Mouse (Mus musculus) liver, embryonic 12.5 days (tissue): ENCODE measurements around the gene Pms2. TPM values are rescaled to one million over a fixed set of nuclear protein-coding genes. Genes with fewer than 3 reads are reported as not detected.
A peak's percentile ranks its signal among the peaks of the same experiment; 100 is the strongest.

Experiments used
- ATAC-seq: fragments of 200-750 bp; cut with Nextera tagmentation; 2 replicates; pipeline ENCODE4 v1.8.0; 2017; ENCODE audit warnings: moderate number of reproducible peaks, mild to moderate bottlenecking, moderate library complexity
- H3K27ac ChIP-seq: fragments of 300-500 bp; sonication (generic); 2 replicates; pipeline ENCODE4 v1.5.1; 2016; ENCODE audit warnings: mild to moderate bottlenecking
- H3K27me3 ChIP-seq: fragments of 300-500 bp; sonication (generic); replicated peaks from 2 replicates; pipeline ENCODE4 v1.6.1; 2016; ENCODE audit warnings: mild to moderate bottlenecking, moderate library complexity
- H3K36me3 ChIP-seq: fragments of 300-500 bp; sonication (generic); 2 replicates; pipeline ENCODE4 v1.6.1; 2016; ENCODE audit warnings: mild to moderate bottlenecking, moderate library complexity
- H3K4me1 ChIP-seq: fragments of 300-500 bp; sonication (generic); 2 replicates; pipeline ENCODE4 v1.6.1; 2016
- H3K4me2 ChIP-seq: fragments of 300-500 bp; sonication (generic); 2 replicates; pipeline ENCODE4 v1.6.1; 2016; ENCODE audit warnings: mild to moderate bottlenecking, moderate library complexity
- H3K4me3 ChIP-seq: fragments of 300-500 bp; sonication (generic); 2 replicates; pipeline ENCODE4 v1.5.1; 2016; ENCODE audit warnings: mild to moderate bottlenecking, moderate library complexity
- H3K9ac ChIP-seq: fragments of 300-500 bp; sonication (generic); 2 replicates; pipeline ENCODE4 v1.6.1; 2016; ENCODE audit warnings: mild to moderate bottlenecking, moderate library complexity
- H3K9me3 ChIP-seq: fragments of 300-500 bp; sonication (generic); replicated peaks from 2 replicates; pipeline ENCODE4 v1.6.1; 2016; ENCODE audit warnings: mild to moderate bottlenecking, moderate library complexity
- WGBS: fragments of 180-500 bp; shearing (Covaris S2); methylation state at CpG from one replicate; pipeline ENCODE4 v1.1.7; 2016; ENCODE audit not compliant: insufficient replicate concordance; 5-methylcytosine and 5-hydroxymethylcytosine counted together
- polyA plus RNA-seq: library from polyadenylated mRNA; unstranded; fragments of >200 nt; fragmentation: Nextera tagmentation; extraction: Ambion mirVana; gene quantifications from 2 replicates; pipeline ENCODE4 v1.2.1, GENCODE M21; 2016

Pms2 gene
- polyA plus RNA-seq, 1 experiment from 2014 or later, result 24.8 TPM

DNA sequence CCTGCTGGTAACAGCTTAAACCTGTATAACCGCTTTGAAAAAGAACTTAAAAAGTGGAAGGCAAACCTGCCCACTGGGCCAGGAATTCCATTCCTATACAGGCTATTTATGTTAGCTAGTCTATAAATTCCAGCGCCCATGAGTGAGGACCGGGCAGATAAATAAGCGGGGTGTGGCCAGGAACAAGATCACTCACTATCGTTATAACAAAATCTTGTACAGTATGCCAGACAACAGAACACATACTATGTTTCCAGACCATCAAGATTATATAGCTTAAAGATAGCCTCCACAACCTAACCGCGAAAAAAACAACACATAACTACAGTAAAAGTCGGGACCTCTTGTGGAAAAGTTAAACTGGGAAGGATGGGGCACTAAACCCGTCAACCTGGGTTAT, 838 bp upstream of the Pms2 start:
- peak overlapping the region; percentile 84 for H3K9ac ChIP-seq
- 2% methylated on average over 9 of the region's 9 CpGs for WGBS
- H3K4me2 ChIP-seq, result peak overlapping the region; percentile 93
- peaks cover 64% of the 10 kb centered on the region for H3K36me3 ChIP-seq
- H3K4me3 ChIP-seq, result peak overlapping the region; percentile 74
- no peaks in the 10 kb centered on the region for H3K9me3 ChIP-seq
- peak; percentile 46 for ATAC-seq
- H3K27ac ChIP-seq, result peak overlapping the region; percentile 98
- H3K4me1 ChIP-seq, result peaks cover 47% of the 10 kb centered on the region
- no peaks in the 10 kb centered on the region for H3K27me3 ChIP-seq

DNA sequence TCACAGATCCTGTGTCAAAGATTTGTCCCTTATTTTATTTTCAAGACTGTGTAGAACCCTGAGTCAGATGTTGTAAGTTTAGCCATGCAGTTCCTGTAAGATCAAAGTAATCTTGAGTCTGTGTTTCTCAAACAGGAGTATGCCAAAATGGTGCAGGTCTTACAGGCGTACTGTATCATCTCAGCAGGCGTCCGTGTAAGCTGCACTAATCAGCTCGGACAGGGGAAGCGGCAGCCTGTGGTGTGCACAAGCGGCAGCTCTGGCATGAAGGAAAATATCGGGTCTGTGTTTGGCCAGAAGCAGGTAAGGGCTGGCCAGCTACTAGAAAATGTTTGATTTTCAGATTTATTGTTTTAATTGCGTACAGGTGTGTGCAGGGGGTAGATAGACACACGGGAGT, 6.5 kb downstream of the Pms2 start:
- peaks cover 91% of the 10 kb centered on the region for H3K36me3 ChIP-seq
- H3K9me3 ChIP-seq, result no peaks in the 10 kb centered on the region
- H3K4me1 ChIP-seq, result peaks cover 9% of the 10 kb centered on the region
- H3K27ac ChIP-seq, result no peak overlapping the region
- no peaks in the 10 kb centered on the region for H3K27me3 ChIP-seq
- H3K9ac ChIP-seq, result no peak overlapping the region
- H3K4me2 ChIP-seq, result no peak overlapping the region
- ATAC-seq, result no peak
- WGBS, result 91% methylated on average over 9 of the region's 9 CpGs
- no peak overlapping the region for H3K4me3 ChIP-seq

DNA sequence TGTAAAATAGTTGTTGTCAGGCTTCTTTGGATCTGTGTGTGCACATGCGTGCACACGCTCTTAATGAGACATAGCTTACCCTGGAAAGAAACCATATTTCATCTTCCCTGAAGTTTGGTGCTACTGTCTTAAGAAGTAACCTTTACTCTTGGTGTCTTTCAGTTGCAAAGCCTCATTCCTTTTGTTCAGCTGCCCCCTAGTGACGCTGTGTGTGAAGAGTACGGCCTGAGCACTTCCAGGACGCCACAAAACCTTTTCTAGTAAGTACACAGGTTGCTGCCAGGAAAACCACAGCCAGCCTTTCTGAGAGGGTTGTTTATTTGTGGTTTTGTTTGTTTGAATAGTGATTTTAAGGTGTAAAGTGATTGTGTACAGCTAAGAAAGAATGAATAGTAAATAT, 7.7 kb downstream of the Pms2 start:
- no peaks in the 10 kb centered on the region for H3K4me1 ChIP-seq
- WGBS, result 58% methylated on average over 5 of the region's 5 CpGs
- H3K9ac ChIP-seq, result no peak overlapping the region
- H3K4me2 ChIP-seq, result no peak overlapping the region
- H3K36me3 ChIP-seq, result peaks cover 92% of the 10 kb centered on the region
- H3K27me3 ChIP-seq, result no peaks in the 10 kb centered on the region
- H3K27ac ChIP-seq, result no peak overlapping the region
- H3K4me3 ChIP-seq, result no peak overlapping the region
- H3K9me3 ChIP-seq, result no peaks in the 10 kb centered on the region
- ATAC-seq, result peak; percentile 55; the same call in 1 of the 2 replicates

DNA sequence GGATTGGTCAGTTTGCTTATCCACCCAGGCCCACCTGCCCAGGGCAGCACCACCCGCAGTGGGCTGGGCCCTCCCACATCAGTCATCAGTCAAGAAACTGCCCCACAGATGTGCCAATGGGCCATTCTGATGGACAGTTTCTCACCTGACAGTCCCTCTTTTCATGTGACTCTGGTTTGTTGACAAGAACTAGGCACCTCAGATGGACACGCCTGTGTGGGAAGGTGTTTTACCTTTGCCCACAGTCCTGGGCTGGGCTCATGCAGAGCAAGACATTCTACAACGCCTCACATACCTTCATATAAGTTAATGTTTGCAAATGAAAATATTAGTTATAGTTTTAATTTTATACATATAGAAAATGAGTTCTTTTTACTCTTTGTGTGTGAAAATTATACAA, 8.4 kb downstream of the Pms2 start:
- no peak overlapping the region for H3K4me2 ChIP-seq
- no peaks in the 10 kb centered on the region for H3K9me3 ChIP-seq
- no peaks in the 10 kb centered on the region for H3K27me3 ChIP-seq
- no peak overlapping the region for H3K9ac ChIP-seq
- H3K4me3 ChIP-seq, result no peak overlapping the region
- H3K4me1 ChIP-seq, result no peaks in the 10 kb centered on the region
- peaks cover 93% of the 10 kb centered on the region for H3K36me3 ChIP-seq
- WGBS, result 82% methylated on average over 3 of the region's 3 CpGs
- ATAC-seq, result no peak
- H3K27ac ChIP-seq, result no peak overlapping the region

DNA sequence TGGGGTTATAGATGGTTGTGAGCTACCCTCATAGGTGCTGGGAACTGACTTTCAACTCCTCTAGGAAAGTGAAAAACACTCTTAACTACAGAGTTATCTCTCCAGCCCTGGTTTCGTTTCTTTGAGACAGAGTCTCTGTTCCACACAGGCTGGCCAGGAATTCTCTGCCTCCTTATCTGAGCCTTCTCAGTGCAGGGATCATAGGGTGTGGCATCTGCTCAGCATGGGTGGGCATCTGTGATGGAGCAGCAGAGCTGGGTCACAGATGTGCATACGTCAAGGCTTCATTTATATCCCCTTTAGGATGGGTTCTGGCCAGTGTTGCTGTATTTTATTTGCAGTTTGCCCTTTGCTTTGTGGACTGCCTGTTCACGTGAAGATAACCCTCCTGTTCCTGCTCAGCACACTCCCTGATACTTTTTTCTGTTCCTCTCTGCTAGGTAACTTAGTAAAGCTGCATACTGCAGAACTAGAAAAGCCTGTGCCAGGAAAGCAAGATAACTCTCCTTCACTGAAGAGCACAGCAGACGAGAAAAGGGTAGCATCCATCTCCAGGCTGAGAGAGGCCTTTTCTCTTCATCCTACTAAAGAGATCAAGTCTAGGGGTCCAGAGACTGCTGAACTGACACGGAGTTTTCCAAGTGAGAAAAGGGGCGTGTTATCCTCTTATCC, 15.2 kb downstream of the Pms2 start:
- Histone ChIP-seq H3K9me3 (no peaks in the 10 kb centered on the region), H3K4me2 (peak overlapping the region; percentile 54)

DNA sequence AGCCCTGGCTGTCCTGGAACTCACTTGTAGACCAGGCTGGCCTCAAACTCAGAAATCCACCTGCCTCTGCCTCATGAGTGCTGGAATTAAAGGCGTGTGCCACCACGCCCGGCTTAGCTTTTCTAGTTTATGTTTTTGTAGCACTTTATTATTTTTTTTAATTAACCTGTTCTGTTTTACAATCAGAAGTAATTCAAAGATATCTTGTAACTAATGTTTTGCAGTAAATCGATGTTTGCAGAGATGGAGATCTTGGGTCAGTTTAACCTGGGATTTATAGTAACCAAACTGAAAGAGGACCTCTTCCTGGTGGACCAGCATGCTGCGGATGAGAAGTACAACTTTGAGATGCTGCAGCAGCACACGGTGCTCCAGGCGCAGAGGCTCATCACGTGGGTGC, 18.1 kb downstream of the Pms2 start, which contains the start of gene Gm42421:
Gm42421 (plus strand) TSS at position 301 of the 400 bp plus-strand sequence.
- H3K27me3 ChIP-seq, result no peaks in the 10 kb centered on the region
- no peak within 1 kb of the TSS for H3K27ac ChIP-seq
- H3K9ac ChIP-seq, result no peak within 1 kb of the TSS
- no peak within 1 kb of the TSS for H3K4me2 ChIP-seq
- H3K36me3 ChIP-seq, result peaks cover 96% of the 10 kb centered on the region
- 88% methylated on average over 8 of the region's 8 CpGs for WGBS
- H3K4me1 ChIP-seq, result peaks cover 20% of the 10 kb centered on the region
- H3K4me3 ChIP-seq, result no peak within 1 kb of the TSS
- no peaks in the 10 kb centered on the region for H3K9me3 ChIP-seq
- ATAC-seq, result no peak

More for the DNA sequence above, 15.2 kb downstream of the Pms2 start:
- H3K4me3 ChIP-seq, result peak overlapping the region; percentile 8; the same call in 1 of the 2 replicates
- H3K27me3 ChIP-seq, result no peaks in the 10 kb centered on the region
- H3K9ac ChIP-seq, result peak overlapping the region; percentile 47
- 43% methylated on average over 6 of the region's 6 CpGs for WGBS
- ATAC-seq, result peak; percentile 100
- peaks cover 20% of the 10 kb centered on the region for H3K4me1 ChIP-seq
- peak overlapping the region; percentile 90 for H3K27ac ChIP-seq
- H3K36me3 ChIP-seq, result peaks cover 98% of the 10 kb centered on the region

DNA sequence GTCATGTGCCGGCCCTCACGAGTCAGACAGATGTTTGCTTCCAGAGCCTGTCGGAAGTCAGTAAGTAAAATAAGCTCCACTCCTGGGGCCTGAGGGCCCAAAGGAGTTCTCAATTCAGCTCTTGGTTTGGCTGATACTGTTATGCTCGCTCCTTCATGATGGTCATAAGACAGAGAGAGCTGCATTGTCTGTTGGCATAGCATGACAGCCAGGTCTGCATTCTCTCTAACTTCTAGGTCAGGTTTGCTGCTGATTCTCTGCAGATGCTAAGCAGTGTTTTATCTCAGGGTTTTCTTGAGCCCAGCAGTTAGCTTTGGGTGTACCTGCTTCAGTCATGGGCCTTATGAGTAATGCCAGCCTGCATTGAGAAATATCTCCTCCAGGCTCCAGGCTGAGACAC, 19.5 kb downstream of the Pms2 start:
- WGBS, result 91% methylated on average over 4 of the region's 4 CpGs
- H3K4me3 ChIP-seq, result no peak overlapping the region
- no peaks in the 10 kb centered on the region for H3K9me3 ChIP-seq
- H3K4me2 ChIP-seq, result no peak overlapping the region
- H3K9ac ChIP-seq, result no peak overlapping the region
- H3K27me3 ChIP-seq, result no peaks in the 10 kb centered on the region
- H3K36me3 ChIP-seq, result peaks cover 82% of the 10 kb centered on the region
- H3K27ac ChIP-seq, result no peak overlapping the region
- ATAC-seq, result no peak
- peaks cover 16% of the 10 kb centered on the region for H3K4me1 ChIP-seq

DNA sequence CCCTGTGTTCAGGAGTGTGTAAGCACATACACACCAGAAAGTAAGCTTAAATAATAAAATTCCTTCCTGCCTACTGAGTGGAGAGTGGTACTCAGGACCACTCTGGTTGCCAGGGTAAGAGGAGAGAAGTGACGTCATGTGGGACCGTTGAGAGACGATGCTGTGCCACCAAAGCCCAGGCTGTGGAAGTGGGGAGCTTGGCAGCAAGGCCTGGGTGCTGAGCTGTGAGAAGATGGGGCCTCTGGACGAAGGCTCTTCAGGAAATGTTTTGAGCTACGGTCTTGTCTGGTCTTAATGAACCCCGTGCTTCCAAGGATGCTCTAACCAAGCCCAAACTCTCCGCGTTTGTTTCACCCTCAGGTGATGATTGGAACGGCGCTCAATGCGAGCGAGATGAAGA, 20.9 kb downstream of the Pms2 start:
- 91% methylated on average over 12 of the region's 12 CpGs for WGBS
- Histone ChIP-seq H3K9me3 (no peaks in the 10 kb centered on the region), H3K4me3 (no peak overlapping the region), H3K27me3 (no peaks in the 10 kb centered on the region), H3K4me1 (peaks cover 3% of the 10 kb centered on the region), H3K36me3 (peaks cover 68% of the 10 kb centered on the region), H3K27ac (no peak overlapping the region), H3K4me2 (no peak overlapping the region), H3K9ac (no peak overlapping the region)
- no peak for ATAC-seq

DNA sequence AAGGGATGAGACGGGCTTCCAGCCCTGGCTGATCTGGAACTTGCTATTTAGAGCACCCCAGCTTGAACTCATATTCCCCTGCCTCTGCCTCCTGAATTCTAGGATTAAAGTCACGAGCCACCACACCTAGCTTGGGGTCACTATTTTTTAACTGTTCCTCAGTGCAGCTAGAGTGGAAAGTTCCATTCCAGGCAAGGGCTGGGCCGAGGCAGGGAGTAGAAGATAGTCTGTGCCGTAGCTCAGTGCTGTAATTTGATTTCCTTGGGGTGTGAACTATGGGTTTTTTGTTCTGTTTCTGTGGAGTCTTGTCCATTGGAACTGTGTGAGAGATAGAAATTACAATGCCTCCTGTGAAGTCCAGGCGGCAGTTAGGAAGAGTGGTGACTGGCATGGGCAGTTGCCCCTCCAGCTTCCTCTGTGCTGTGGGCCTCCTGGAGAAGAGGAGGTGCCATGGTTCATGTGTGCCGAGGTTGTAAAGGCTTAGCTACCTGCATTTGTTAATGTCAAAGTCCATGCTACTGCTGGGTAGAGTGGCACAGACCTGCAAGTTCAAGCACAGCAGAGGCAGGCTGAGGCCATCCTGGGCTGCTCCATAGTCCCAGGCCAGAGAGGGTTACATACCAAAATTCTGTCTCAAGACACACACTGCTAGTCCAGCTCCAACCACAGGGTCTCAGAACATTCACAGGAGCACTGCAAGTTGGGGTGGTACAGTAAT, 22.3 kb downstream of the Pms2 start:
- Histone ChIP-seq H3K27ac (no peak overlapping the region), H3K4me2 (no peak overlapping the region), H3K36me3 (peaks cover 55% of the 10 kb centered on the region), H3K9me3 (no peaks in the 10 kb centered on the region), H3K27me3 (no peaks in the 10 kb centered on the region), H3K4me1 (peaks cover 2% of the 10 kb centered on the region; the same call in 1 of the 2 replicates), H3K9ac (no peak overlapping the region), H3K4me3 (no peak overlapping the region)
- WGBS, result 84% methylated on average over 6 of the region's 6 CpGs
- no peak for ATAC-seq

DNA sequence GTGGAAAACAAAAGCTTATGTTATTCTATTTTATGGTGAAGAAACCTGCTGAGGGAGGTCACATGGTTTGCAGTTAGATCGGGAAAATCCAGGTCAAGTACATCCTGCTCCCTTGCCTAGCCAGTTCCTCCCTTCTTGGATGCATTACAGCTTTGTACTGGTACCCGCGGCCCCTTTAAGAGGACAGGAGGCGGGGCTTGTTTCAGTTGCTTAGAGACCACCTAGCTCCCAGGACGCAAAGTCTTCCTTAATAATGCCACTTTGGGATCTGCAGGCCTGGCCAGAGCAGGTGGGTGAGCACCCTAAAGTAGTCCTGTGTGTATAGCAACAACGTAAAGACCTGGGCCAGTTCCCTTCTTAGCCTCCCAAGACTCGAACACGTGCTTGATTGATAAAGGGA, 23.1 kb downstream of the Pms2 start, which contains the start of gene Rsph10b:
Rsph10b (plus strand) TSS at position 205 of the 400 bp plus-strand sequence.
- H3K4me3 ChIP-seq, result no peak within 1 kb of the TSS
- WGBS, result 38% methylated on average over 8 of the region's 8 CpGs
- no peaks in the 10 kb centered on the region for H3K9me3 ChIP-seq
- no peak within 1 kb of the TSS for H3K4me2 ChIP-seq
- no peak for ATAC-seq
- no peak within 1 kb of the TSS for H3K27ac ChIP-seq
- no peak within 1 kb of the TSS for H3K9ac ChIP-seq
- peaks cover 7% of the 10 kb centered on the region; the same call in 1 of the 2 replicates for H3K4me1 ChIP-seq
- H3K36me3 ChIP-seq, result peaks cover 47% of the 10 kb centered on the region
- H3K27me3 ChIP-seq, result no peaks in the 10 kb centered on the region

DNA sequence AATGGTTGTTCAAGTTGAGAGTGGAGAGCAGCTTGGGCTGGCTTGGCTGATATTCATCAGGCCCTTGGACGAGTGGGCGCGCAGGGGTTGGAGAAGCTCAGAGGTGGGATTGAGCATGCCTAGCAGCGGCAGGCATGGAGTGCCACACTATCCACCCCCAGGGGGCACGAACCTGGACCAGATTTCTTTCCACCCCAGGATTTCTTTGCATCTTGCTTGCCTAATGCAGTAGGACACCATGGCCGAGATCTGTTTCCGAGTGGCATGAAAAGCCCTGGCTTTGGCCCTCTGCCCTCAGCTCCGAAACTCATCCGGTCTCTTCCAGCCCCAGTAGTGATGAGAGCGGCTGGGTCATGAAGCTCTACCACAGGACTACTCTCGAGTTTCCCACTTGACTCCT, 23.6 kb downstream of the Pms2 start:
- Histone ChIP-seq H3K36me3 (peaks cover 41% of the 10 kb centered on the region), H3K27me3 (no peaks in the 10 kb centered on the region), H3K27ac (no peak overlapping the region), H3K4me2 (no peak overlapping the region), H3K4me1 (peaks cover 7% of the 10 kb centered on the region; the same call in 1 of the 2 replicates), H3K4me3 (no peak overlapping the region), H3K9ac (no peak overlapping the region), H3K9me3 (no peaks in the 10 kb centered on the region)
- WGBS, result 76% methylated on average over 11 of the region's 11 CpGs
- ATAC-seq, result no peak

DNA sequence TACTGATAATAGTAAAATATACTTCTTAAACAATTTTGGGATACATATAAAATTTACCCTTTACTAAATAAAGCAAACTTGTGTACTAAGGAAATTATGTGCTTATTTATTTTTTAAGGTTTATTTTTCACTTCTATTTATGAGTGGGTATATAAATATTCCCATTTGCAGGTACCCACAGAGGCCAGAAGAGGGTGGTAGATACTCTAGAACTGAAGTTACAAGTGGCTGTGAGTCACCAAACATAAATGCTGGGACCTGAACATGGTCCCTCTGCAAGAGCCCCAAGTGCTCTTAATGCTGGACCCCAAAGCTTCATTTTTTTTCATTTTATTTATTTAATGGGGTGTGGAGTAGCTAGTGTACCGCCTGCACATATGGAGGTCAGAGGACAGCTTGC, 24.1 kb downstream of the Pms2 start:
- H3K9ac ChIP-seq, result no peak overlapping the region
- 79% methylated on average over 1 of the region's 1 CpGs for WGBS
- H3K27me3 ChIP-seq, result no peaks in the 10 kb centered on the region
- no peak overlapping the region for H3K27ac ChIP-seq
- peaks cover 7% of the 10 kb centered on the region; the same call in 1 of the 2 replicates for H3K4me1 ChIP-seq
- H3K36me3 ChIP-seq, result peaks cover 37% of the 10 kb centered on the region
- H3K9me3 ChIP-seq, result no peaks in the 10 kb centered on the region
- no peak for ATAC-seq
- H3K4me2 ChIP-seq, result no peak overlapping the region
- no peak overlapping the region for H3K4me3 ChIP-seq
